8 mouse cellular contexts compared by ENCODE assay signal in the genomic region with DNA sequence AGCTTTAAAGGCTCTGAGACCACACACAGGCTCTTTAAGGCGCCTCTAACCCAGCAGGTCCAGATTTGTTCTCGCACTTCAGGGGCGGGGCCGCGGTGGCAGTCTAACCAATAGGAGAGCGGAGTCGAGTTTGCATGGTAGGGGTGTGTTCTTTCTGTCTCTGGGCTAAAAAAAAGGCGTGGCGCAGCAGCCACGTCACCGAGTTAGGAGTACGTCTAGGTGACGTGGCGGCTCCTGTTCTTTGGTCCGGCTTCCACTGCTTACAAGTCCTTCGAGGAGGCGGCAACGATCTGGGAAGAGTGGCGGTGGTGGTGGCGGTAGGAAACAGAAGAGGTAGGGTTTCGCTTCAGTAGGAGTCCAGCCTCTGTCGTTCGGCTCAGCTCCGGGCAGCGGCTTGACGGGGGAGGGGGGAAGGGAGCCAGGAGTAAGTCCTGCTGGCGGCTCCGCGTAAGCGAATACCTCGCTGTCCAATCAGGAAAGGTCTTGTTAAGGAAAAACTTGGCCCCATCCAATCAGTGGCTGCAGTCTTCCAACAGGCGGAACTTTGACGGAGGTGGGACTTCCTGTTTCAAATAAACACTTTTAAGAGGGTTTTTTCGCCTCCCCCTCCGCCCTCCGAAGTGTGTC. TPM values are rescaled to one million over a fixed set of nuclear protein-coding genes. Genes with fewer than 3 reads are reported as not detected.
DNase-seq lines count a peak whose midpoint lies in the region; ATAC-seq and TF ChIP-seq lines count a peak whose summit lies in the region.

A gene (plus strand): TSS at position 171 of the 627 bp plus-strand sequence.

- no peaks in the 10 kb centered on the region for H3K9me3 ChIP-seq in MEL (replicated peaks; ENCODE audit: insufficient read depth, low read length)
- no peaks in the 10 kb centered on the region for H3K9me3 ChIP-seq in forebrain, postnatal 0 days (ENCODE audit: low read length)
- no peaks in the 10 kb centered on the region for H3K9me3 ChIP-seq in lung, embryonic 15.5 days

- ATAC-seq in forebrain, postnatal 0 days, result peak; percentile 98
- peak; percentile 98 for ATAC-seq in lung, embryonic 15.5 days (ENCODE audit: borderline replicate concordance, extremely low read depth, low FRiP score, low TSS enrichment)

- no peak for TF ChIP-seq RAD21 in MEL (IDR thresholded peaks at IDR 0.05; ENCODE audit: low read depth, low read length)

- H3K4me2 ChIP-seq in forebrain, postnatal 0 days (ENCODE audit: low read depth), result peak within 1 kb of the TSS; percentile 89
- peak within 1 kb of the TSS; percentile 84 for H3K4me2 ChIP-seq in lung, embryonic 15.5 days

- peak; percentile 34 to 80; a peak in 3 of 4 replicates for TF ChIP-seq POLR2A in MEL (IDR thresholded peaks at IDR 0.05; ENCODE audit: control insufficient read depth in 1 of 2, insufficient read depth in 1 of 2, low read depth in 1 of 2, low read length in 2 of 2, poor library complexity in 1 of 2)
- TF ChIP-seq POLR2A in cerebellum, adult 2 months (IDR thresholded peaks at IDR 0.05; ENCODE audit: borderline replicate concordance, insufficient read depth, low read length), result peak; percentile 54; the same call in 1 of the 2 replicates

- peaks cover 11 to 21% of the 10 kb centered on the region in 2 experiments for H3K36me3 ChIP-seq in MEL (ENCODE audit: control insufficient read depth in 1 of 2, insufficient read depth in 2 of 2, low read length in 2 of 2)
- H3K36me3 ChIP-seq in forebrain, postnatal 0 days (ENCODE audit: insufficient read depth), result peaks cover 49% of the 10 kb centered on the region
- peaks cover 70% of the 10 kb centered on the region for H3K36me3 ChIP-seq in lung, embryonic 15.5 days

- H3K27me3 ChIP-seq in MEL (ENCODE audit: control insufficient read depth in 1 of 2, insufficient read depth in 2 of 2, low read length in 2 of 2), result no peaks in the 10 kb centered on the region
- no peaks in the 10 kb centered on the region for H3K27me3 ChIP-seq in cerebellum, adult 2 months (ENCODE audit: control insufficient read depth, insufficient read depth, low read length)
- H3K27me3 ChIP-seq in forebrain, postnatal 0 days (ENCODE audit: insufficient read depth, low read length), result no peaks in the 10 kb centered on the region
- H3K27me3 ChIP-seq in lung, embryonic 15.5 days, result no peaks in the 10 kb centered on the region

- no peak for TF ChIP-seq CTCF in MEL (IDR thresholded peaks at IDR 0.05 in 2 of 3, conservative IDR thresholded peaks at IDR 0.05 in 1 of 3; ENCODE audit: control insufficient read depth in 1 of 3, insufficient read depth in 1 of 3, low read depth in 2 of 3, low read length in 3 of 3, poor library complexity in 1 of 3, severe bottlenecking in 1 of 3)
- TF ChIP-seq CTCF in cerebellum, adult 2 months (IDR thresholded peaks at IDR 0.05; ENCODE audit: borderline replicate concordance, insufficient read depth, low read depth, low read length), result no peak
- TF ChIP-seq CTCF in forebrain, postnatal 0 days (IDR thresholded peaks at IDR 0.05; ENCODE audit: low read depth), result peak; percentile 36

- peak within 1 kb of the TSS; percentile 82 to 87 for H3K4me3 ChIP-seq in MEL (ENCODE audit: control insufficient read depth in 1 of 2, insufficient read depth in 1 of 2, low read depth in 2 of 2, low read length in 2 of 2)
- H3K4me3 ChIP-seq in cerebellum, adult 2 months (replicated peaks; ENCODE audit: insufficient read depth, low read depth, low read length), result peak within 1 kb of the TSS; percentile 62
- H3K4me3 ChIP-seq in forebrain, postnatal 0 days (ENCODE audit: low read depth, low read length), result peak within 1 kb of the TSS; percentile 85
- peak within 1 kb of the TSS; percentile 66 for H3K4me3 ChIP-seq in lung, embryonic 15.5 days

- H3K79me2 ChIP-seq in MEL (ENCODE audit: control insufficient read depth, insufficient read depth, low read length, poor library complexity), result peaks cover 22% of the 10 kb centered on the region

- WGBS in cerebellum, adult 2 months, result under 1% methylated on average over 36 of the region's 36 CpGs
- WGBS in forebrain, postnatal 0 days, result under 1% methylated on average over 34 of the region's 36 CpGs
- under 1% methylated on average over 36 of the region's 36 CpGs for WGBS in lung, embryonic 15.5 days

- no peak; a peak in 1 of 4 replicates for TF ChIP-seq EP300 in MEL (IDR thresholded peaks at IDR 0.05; ENCODE audit: low read depth in 1 of 2, low read length in 2 of 2)

- peak; percentile 99 for DNase-seq in MEL (ENCODE audit: low read depth, low spot score)
- DNase-seq in cerebellum, adult 2 months, result peak; percentile 96 to 97
- peak; percentile 98 for DNase-seq in forebrain, postnatal 0 days
- peak; percentile 95 for DNase-seq in heart, postnatal 4 days
- peak; percentile 96 for DNase-seq in layer of hippocampus, adult 8-10 months (ENCODE audit: low spot score in 2 of 2)
- peak; percentile 95 for DNase-seq in ovary, adult 18-20 months (ENCODE audit: low spot score)
- DNase-seq in thymus, postnatal 0 days (ENCODE audit: low spot score), result peak; percentile 98

- H3K4me1 ChIP-seq in MEL (ENCODE audit: control insufficient read depth in 1 of 2, insufficient read depth in 2 of 2, low read length in 2 of 2), result peaks cover 5 to 7% of the 10 kb centered on the region in 2 experiments
- H3K4me1 ChIP-seq in cerebellum, adult 2 months (ENCODE audit: control insufficient read depth, insufficient read depth, low read length), result peaks cover 6% of the 10 kb centered on the region; the same call in 1 of the 2 replicates
- H3K4me1 ChIP-seq in forebrain, postnatal 0 days (ENCODE audit: insufficient read depth), result peaks cover 8% of the 10 kb centered on the region
- peaks cover 29% of the 10 kb centered on the region for H3K4me1 ChIP-seq in lung, embryonic 15.5 days

- peak within 1 kb of the TSS; percentile 89 for H3K27ac ChIP-seq in MEL (ENCODE audit: control insufficient read depth, low read depth, low read length)
- H3K27ac ChIP-seq in cerebellum, adult 2 months (ENCODE audit: insufficient read depth, low read length), result peak within 1 kb of the TSS; percentile 77
- H3K27ac ChIP-seq in forebrain, postnatal 0 days (ENCODE audit: low read depth, low read length), result peak within 1 kb of the TSS; percentile 95
- peak within 1 kb of the TSS; percentile 98 for H3K27ac ChIP-seq in lung, embryonic 15.5 days

- H3K9ac ChIP-seq in MEL (ENCODE audit: control insufficient read depth, low read depth, low read length, poor library complexity, severe bottlenecking), result peak within 1 kb of the TSS; percentile 84
- H3K9ac ChIP-seq in forebrain, postnatal 0 days, result peak within 1 kb of the TSS; percentile 65
- peak within 1 kb of the TSS; percentile 77 for H3K9ac ChIP-seq in lung, embryonic 15.5 days

TF ChIP-seq in MEL, 35 proteins besides CTCF, POLR2A, EP300 and RAD21 (continues in another document):
- TF ChIP-seq ZKSCAN1 (IDR thresholded peaks at IDR 0.05; ENCODE audit: low read depth, low read length) (no peak), CHD2 (IDR thresholded peaks at IDR 0.05; ENCODE audit: low read length) (peak; percentile 87), SIN3A (IDR thresholded peaks at IDR 0.05; ENCODE audit: low read length) (peak; percentile 87), MYB (IDR thresholded peaks at IDR 0.05; ENCODE audit: low read depth, low read length) (no peak), MAX (IDR thresholded peaks at IDR 0.05; ENCODE audit: low read length) (0 out of 2 replicates have a peak, but pooled peaks have one; percentile 50), HCFC1 (IDR thresholded peaks at IDR 0.05; ENCODE audit: low read depth, low read length) (peak; percentile 89), NRF1 (IDR thresholded peaks at IDR 0.05; ENCODE audit: insufficient read depth, low read depth, low read length, poor library complexity, severe bottlenecking) (0 out of 2 replicates have a peak, but pooled peaks have one; percentile 17), JUND (IDR thresholded peaks at IDR 0.05; ENCODE audit: low read depth, low read length) (no peak), BHLHE40 (IDR thresholded peaks at IDR 0.05; ENCODE audit: borderline replicate concordance, low read depth, low read length) (no peak), UBTF (IDR thresholded peaks at IDR 0.05; ENCODE audit: borderline replicate concordance, insufficient read depth, low read depth, low read length) (no peak), ETS1 (IDR thresholded peaks at IDR 0.05; ENCODE audit: low read depth, low read length) (peak; percentile 25; the same call in 1 of the 2 replicates), MAFK (IDR thresholded peaks at IDR 0.05; ENCODE audit: borderline replicate concordance, low read depth, low read length) (no peak), TBP (IDR thresholded peaks at IDR 0.05; ENCODE audit: low read depth, low read length) (peak; percentile 65; the same call in 1 of the 2 replicates), POLR2AphosphoS2 (IDR thresholded peaks at IDR 0.05; ENCODE audit: low read length) (peak; percentile 97), NELFE (IDR thresholded peaks at IDR 0.05; ENCODE audit: low read depth, low read length) (no peak; the same call in 1 of the 2 replicates), MEF2A (IDR thresholded peaks at IDR 0.05; ENCODE audit: extremely low read depth, insufficient replicate concordance, low read depth, low read length, poor library complexity, severe bottlenecking) (no peak), ZNF384 (IDR thresholded peaks at IDR 0.05; ENCODE audit: low read depth, low read length) (0 out of 2 replicates have a peak, but pooled peaks have one; percentile 24), E2F4 (IDR thresholded peaks at IDR 0.05; ENCODE audit: borderline replicate concordance, low read depth, low read length) (no peak), KAT2A (conservative IDR thresholded peaks at IDR 0.05; ENCODE audit: low read depth, low read length) (peak; percentile 62), MXI1 (IDR thresholded peaks at IDR 0.05; ENCODE audit: low read depth, low read length) (peak; percentile 65), TCF12 (IDR thresholded peaks at IDR 0.05; ENCODE audit: low read depth, low read length) (no peak), RCOR1 (IDR thresholded peaks at IDR 0.05; ENCODE audit: low read depth, low read length) (peak; percentile 34; the same call in 1 of the 2 replicates), TAL1 (IDR thresholded peaks at IDR 0.05; ENCODE audit: low read length) (no peak)

RNA-seq across cellular contexts. Expression of the gene that starts here (rescaled TPM):
- total RNA-seq in MEL (2012; rRNA removed), result 27.5 and 28.7 TPM in 2 replicates
- 10 to 100 TPM in 1 of 2 experiments, not detected in 1; 50.0 TPM for polyA plus RNA-seq in MEL (2012; ENCODE audit: insufficient read depth in 1 of 2, insufficient read length in 2 of 2, low read depth in 1 of 2, low replicate concordance in 2 of 2, missing spikeins in 1 of 2)
- 116 and 119 TPM in 2 replicates for polyA plus RNA-seq in cerebellum, adult 2 months (2012; rRNA removed)
- 130 and 140 TPM in 2 replicates for total RNA-seq in forebrain, postnatal 0 days (2014; rRNA removed)
- polyA plus RNA-seq in forebrain, postnatal 0 days (2015; fragmentation: Nextera tagmentation; extraction: Ambion mirVana), result 86.4 and 97.6 TPM in 2 replicates
- total RNA-seq in heart, postnatal 4 days (2021), result 10 to 100 TPM; 43.4 to 48.5 TPM
- total RNA-seq in layer of hippocampus, adult 8-10 months (2022), result 10 to 100 TPM; 65.3 to 91.2 (median 76.1) TPM
- 142 and 153 TPM in 2 replicates for polyA plus RNA-seq in lung, embryonic 15.5 days (2015; fragmentation: Nextera tagmentation; extraction: Ambion mirVana)
- 108 and 114 TPM in 2 replicates for polyA plus RNA-seq in thymus, postnatal 0 days (2015; fragmentation: Nextera tagmentation; extraction: Ambion mirVana)

Comparison
In these comparisons a context has a peak if more than half of its experiments do, and no peak if none do; other contexts are left out.
1. Peak in every context shown above with its lines: DNase-seq, ATAC-seq, H3K4me3 ChIP-seq and H3K27ac ChIP-seq.